Mouse (Mus musculus) MEL (cell line): ENCODE results near the gene Nrxn3. TPM values are rescaled to one million over a fixed set of nuclear protein-coding genes. Genes with fewer than 3 reads are reported as not detected.

Experiments used
- DNase-seq: peaks from one replicate; pipeline ENCODE4 v3.0.0; 2011; ENCODE audit warnings: low read depth, low spot score
- H3K27ac ChIP-seq: 2 replicates; pipeline ENCODE4 v1.5.1; 2012; ENCODE audit warnings: low read depth, mild to moderate bottlenecking, control low read depth, low read length, moderate library complexity; ENCODE audit not compliant: control insufficient read depth
- H3K27me3 ChIP-seq, 2 experiments: fragments of 150-350 bp in 1 of 2; sonication (generic) in 1 of 2; 2 replicates each; pipeline ENCODE4 v1.6.1; 2012; ENCODE audit warnings: low read length in 2 of 2, mild to moderate bottlenecking in 2 of 2, improper control_type of control experiment in 1 of 2, moderate library complexity in 1 of 2; ENCODE audit not compliant: insufficient read depth in 2 of 2, control insufficient read depth in 1 of 2
- H3K36me3 ChIP-seq, 2 experiments: 2 replicates each; pipeline ENCODE4 v1.6.1; 2012 to 2014; ENCODE audit warnings: low read length in 2 of 2, improper control_type of control experiment in 1 of 2, inconsistent platforms in 1 of 2, mild to moderate bottlenecking in 1 of 2; ENCODE audit not compliant: insufficient read depth in 2 of 2, control insufficient read depth in 1 of 2
- H3K4me1 ChIP-seq, 2 experiments: fragments of 150-350 bp in 1 of 2; sonication (generic) in 1 of 2; 2 replicates each; pipeline ENCODE4 v1.6.1; 2012; ENCODE audit warnings: low read length in 2 of 2, improper control_type of control experiment in 1 of 2, mild to moderate bottlenecking in 1 of 2; ENCODE audit not compliant: insufficient read depth in 2 of 2, control insufficient read depth in 1 of 2
- H3K4me3 ChIP-seq, 2 experiments: fragments of 150-350 bp in 1 of 2; sonication (generic) in 1 of 2; 2 replicates each; pipeline ENCODE4 v1.5.1; 2012; ENCODE audit warnings: low read depth in 2 of 2, low read length in 2 of 2, mild to moderate bottlenecking in 2 of 2, moderate library complexity in 2 of 2, control low read depth in 1 of 2, improper control_type of control experiment in 1 of 2; ENCODE audit not compliant: control insufficient read depth in 1 of 2, insufficient read depth in 1 of 2
- H3K79me2 ChIP-seq: 2 replicates; pipeline ENCODE4 v1.6.1; 2012; ENCODE audit warnings: mild to moderate bottlenecking, low read length, moderate library complexity; ENCODE audit not compliant: control insufficient read depth, poor library complexity, insufficient read depth
- H3K9ac ChIP-seq: 2 replicates; pipeline ENCODE4 v1.6.1; 2012; ENCODE audit warnings: low read depth, mild to moderate bottlenecking, control low read depth, low read length, moderate library complexity; ENCODE audit not compliant: control insufficient read depth, poor library complexity, severe bottlenecking
- H3K9me3 ChIP-seq: fragments of 150-350 bp; sonication (generic); replicated peaks from 2 replicates; pipeline ENCODE4 v1.6.1; 2012; ENCODE audit warnings: mild to moderate bottlenecking, low read length, improper control_type of control experiment, moderate library complexity; ENCODE audit not compliant: insufficient read depth
- CHD1 ChIP-seq: IDR thresholded peaks from 2 replicates; pipeline ENCODE4 v1.6.1; 2012; ENCODE audit warnings: low read depth, mild to moderate bottlenecking, inconsistent platforms, low read length, improper control_type of control experiment
- CTCF ChIP-seq, 3 experiments: IDR thresholded peaks in 2 of 3; conservative IDR thresholded peaks in 1 of 3; 2 replicates each; pipeline ENCODE4 v1.5.1; 2011 to 2012; ENCODE audit warnings: low read length in 3 of 3, low read depth in 2 of 3, mild to moderate bottlenecking in 2 of 3, improper control_type of control experiment in 1 of 3, inconsistent platforms in 1 of 3, mixed read lengths in 1 of 3, moderate library complexity in 1 of 3; ENCODE audit not compliant: control insufficient read depth in 1 of 3, insufficient read depth in 1 of 3, poor library complexity in 1 of 3, severe bottlenecking in 1 of 3
- ELF1 ChIP-seq: IDR thresholded peaks from 2 replicates; pipeline ENCODE4 v1.6.1; 2014; ENCODE audit warnings: low read depth, mild to moderate bottlenecking, inconsistent platforms, low read length, improper control_type of control experiment, moderate library complexity
- EP300 ChIP-seq, 2 experiments: IDR thresholded peaks; 2 replicates each; pipeline ENCODE4 v1.6.1; 2011; ENCODE audit warnings: improper control_type of control experiment in 2 of 2, low read length in 2 of 2, low read depth in 1 of 2, mild to moderate bottlenecking in 1 of 2
- ETS1 ChIP-seq: IDR thresholded peaks from 2 replicates; pipeline ENCODE4 v1.6.1; 2012; ENCODE audit warnings: low read depth, mild to moderate bottlenecking, inconsistent platforms, low read length, improper control_type of control experiment, moderate library complexity
- GABPA ChIP-seq: IDR thresholded peaks from 2 replicates; pipeline ENCODE4 v1.6.1; 2012; ENCODE audit warnings: low read depth, mild to moderate bottlenecking, inconsistent platforms, low read length, improper control_type of control experiment, moderate library complexity
- GATA1 ChIP-seq: IDR thresholded peaks from 2 replicates; pipeline ENCODE4 v1.6.1; 2011; ENCODE audit warnings: low read depth, low read length, improper control_type of control experiment
- HCFC1 ChIP-seq: IDR thresholded peaks from 2 replicates; pipeline ENCODE4 v1.6.1; 2012; ENCODE audit warnings: low read depth, mild to moderate bottlenecking, inconsistent platforms, low read length, improper control_type of control experiment, moderate library complexity
- MEF2A ChIP-seq: IDR thresholded peaks from 2 replicates; pipeline ENCODE4 v1.6.1; 2014; ENCODE audit warnings: low read depth, mild to moderate bottlenecking, inconsistent platforms, low read length, improper control_type of control experiment; ENCODE audit not compliant: poor library complexity, insufficient replicate concordance, severe bottlenecking; ENCODE audit errors: extremely low read depth
- MXI1 ChIP-seq: IDR thresholded peaks from 2 replicates; pipeline ENCODE4 v1.6.1; 2011; ENCODE audit warnings: mild to moderate bottlenecking, low read depth, low read length, improper control_type of control experiment
- MYB ChIP-seq: IDR thresholded peaks from 2 replicates; pipeline ENCODE4 v1.6.1; 2011; ENCODE audit warnings: mild to moderate bottlenecking, low read depth, low read length, improper control_type of control experiment
- POLR2AphosphoS2 ChIP-seq: IDR thresholded peaks from 2 replicates; pipeline ENCODE4 v1.6.1; 2011; ENCODE audit warnings: low read length, improper control_type of control experiment
- POLR2AphosphoS5 ChIP-seq: IDR thresholded peaks from 2 replicates; pipeline ENCODE4 v1.6.1; 2012; ENCODE audit warnings: low read depth, borderline replicate concordance, mild to moderate bottlenecking, inconsistent platforms, low read length, moderate library complexity, mixed read lengths
- RAD21 ChIP-seq: IDR thresholded peaks from 2 replicates; pipeline ENCODE4 v1.6.1; 2011; ENCODE audit warnings: mild to moderate bottlenecking, low read depth, low read length, improper control_type of control experiment
- RCOR1 ChIP-seq: IDR thresholded peaks from 2 replicates; pipeline ENCODE4 v1.6.1; 2012; ENCODE audit warnings: low read depth, mild to moderate bottlenecking, inconsistent platforms, low read length, improper control_type of control experiment
- SMC3 ChIP-seq: IDR thresholded peaks from 2 replicates; pipeline ENCODE4 v1.6.1; 2011; ENCODE audit warnings: low read depth, low read length, improper control_type of control experiment
- TAL1 ChIP-seq: IDR thresholded peaks from 2 replicates; pipeline ENCODE4 v1.6.1; 2012; ENCODE audit warnings: mild to moderate bottlenecking, inconsistent platforms, low read length, moderate library complexity, mixed read lengths
- TBP ChIP-seq: IDR thresholded peaks from 2 replicates; pipeline ENCODE4 v1.8.0; 2011; ENCODE audit warnings: low read depth, low read length, improper control_type of control experiment
- TCF12 ChIP-seq: IDR thresholded peaks from 2 replicates; pipeline ENCODE4 v1.6.1; 2014; ENCODE audit warnings: low read depth, mild to moderate bottlenecking, inconsistent platforms, low read length, improper control_type of control experiment, moderate library complexity
- USF1 ChIP-seq: IDR thresholded peaks from 2 replicates; pipeline ENCODE4 v1.6.1; 2014; ENCODE audit warnings: low read depth, mild to moderate bottlenecking, inconsistent platforms, low read length, improper control_type of control experiment, moderate library complexity
- ZC3H11A ChIP-seq: IDR thresholded peaks from 2 replicates; pipeline ENCODE4 v1.6.1; 2012; ENCODE audit warnings: low read depth, mild to moderate bottlenecking, inconsistent platforms, low read length, improper control_type of control experiment
- polyA plus RNA-seq, 2 experiments: library from polyadenylated mRNA; stranded (reverse) in 1 of 2; unstranded in 1 of 2; fragments of >175 nt in 1 of 2; fragments of >200 nt in 1 of 2; gene quantifications; 2 replicates each; pipeline versions ENCODE4 v1.2.1 to v1.2.4; 2012; ENCODE audit warnings: low replicate concordance in 2 of 2, low read depth in 1 of 2; ENCODE audit not compliant: insufficient read length in 2 of 2, insufficient read depth in 1 of 2, missing spikeins in 1 of 2
- total RNA-seq: library from RNA; depleted of rRNA; stranded (reverse); fragments of 300-350 nt; gene quantifications from 2 replicates; pipeline ENCODE4 v1.2.3, GENCODE M21; 2012

Nrxn3 gene
- total and polyA plus RNA-seq, 3 experiments: not detected

DNA sequence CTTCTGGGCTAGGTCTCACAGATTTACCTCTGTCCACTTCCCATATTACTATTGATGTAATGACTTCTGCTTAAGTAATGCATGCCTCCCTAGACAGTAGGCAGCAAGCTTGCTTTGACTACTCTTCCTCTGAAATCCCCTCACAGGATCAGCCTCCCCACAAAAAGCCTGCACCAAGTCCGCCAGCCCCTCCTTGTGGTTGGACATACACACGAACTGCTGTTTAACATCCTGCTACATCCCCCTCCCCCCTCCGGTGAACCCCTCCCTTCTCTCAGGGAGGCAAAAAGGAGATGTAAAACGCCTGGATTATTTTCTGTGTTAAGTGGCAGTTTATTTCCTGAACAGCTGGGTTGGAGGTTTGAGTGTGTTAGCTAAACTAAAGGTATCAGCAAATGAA lies 749.2 kb downstream of the Nrxn3 start:
- no peak for DNase-seq
- no peak for TF ChIP-seq POLR2AphosphoS5
- no peak for TF ChIP-seq GABPA
- no peak for TF ChIP-seq MYB
- no peak for TF ChIP-seq RCOR1
- Histone ChIP-seq H3K9me3 (no peaks in the 10 kb centered on the region), H3K79me2 (no peaks in the 10 kb centered on the region), H3K4me1 (no peaks in the 10 kb centered on the region), H3K36me3 (no peaks in the 10 kb centered on the region), H3K27ac (no peak overlapping the region), H3K4me3 (no peak overlapping the region), H3K9ac (no peak overlapping the region), H3K27me3 (no peaks in the 10 kb centered on the region)

DNA sequence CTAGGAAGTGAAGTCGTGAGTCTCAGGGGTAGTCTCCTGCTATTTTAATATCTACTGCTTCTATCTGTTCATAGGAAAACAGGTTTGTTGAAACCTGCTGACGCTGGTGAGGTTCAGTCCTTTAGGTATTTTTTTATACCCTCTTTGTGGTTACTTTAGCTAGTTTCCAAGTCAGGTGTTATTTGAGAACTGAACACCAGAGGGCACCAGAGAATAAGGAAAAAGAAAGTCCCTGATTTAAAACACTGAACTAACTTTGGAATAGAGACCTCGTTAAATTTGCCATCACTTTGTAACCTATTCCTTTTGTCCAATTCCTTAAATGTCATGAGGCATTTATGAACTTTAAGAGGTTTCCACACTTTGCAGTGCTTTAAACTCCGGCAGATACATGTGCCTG lies 756.4 kb downstream of the Nrxn3 start:
- Histone ChIP-seq H3K4me1 (no peaks in the 10 kb centered on the region), H3K27me3 (no peaks in the 10 kb centered on the region), H3K4me3 (no peak overlapping the region), H3K9ac (no peak overlapping the region), H3K36me3 (no peaks in the 10 kb centered on the region), H3K79me2 (no peaks in the 10 kb centered on the region), H3K27ac (no peak overlapping the region), H3K9me3 (no peaks in the 10 kb centered on the region)
- no peak for TF ChIP-seq POLR2AphosphoS2
- TF ChIP-seq SMC3: peak; percentile 49
- TF ChIP-seq CTCF (IDR thresholded peaks at IDR 0.05 in 2 of 3, conservative IDR thresholded peaks at IDR 0.05 in 1 of 3; ENCODE audit: control insufficient read depth in 1 of 3, insufficient read depth in 1 of 3, low read depth in 2 of 3, low read length in 3 of 3, poor library complexity in 1 of 3, severe bottlenecking in 1 of 3): peak in 2 of 3 experiments; percentile 34 to 61; a peak in 4 of 6 replicates
- TF ChIP-seq RAD21: peak; percentile 72
- peak; percentile 31 for TF ChIP-seq ZC3H11A
- DNase-seq: peak; percentile 40

DNA sequence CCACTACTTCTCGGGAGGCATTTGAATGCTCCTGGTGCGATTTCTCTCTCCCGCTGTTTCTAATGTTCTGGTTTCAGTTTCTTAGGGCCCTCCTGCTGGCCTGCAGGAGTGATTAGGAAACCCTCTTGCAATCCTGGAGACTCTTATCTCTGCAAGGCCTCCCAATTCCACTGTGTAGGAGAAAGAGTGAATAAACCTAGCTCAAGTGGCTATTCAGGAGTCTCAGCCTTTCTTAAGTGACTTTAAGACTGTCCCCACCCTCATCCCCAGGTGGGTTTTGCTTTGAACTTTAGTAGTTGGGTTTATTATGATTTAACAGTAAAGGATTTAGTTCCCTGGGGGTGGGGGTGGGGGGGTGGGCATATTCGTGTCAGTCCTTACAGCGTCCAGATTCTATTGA lies 759.5 kb downstream of the Nrxn3 start:
- Histone ChIP-seq H3K36me3 (no peaks in the 10 kb centered on the region), H3K9me3 (no peaks in the 10 kb centered on the region), H3K4me1 (no peaks in the 10 kb centered on the region), H3K27ac (no peak overlapping the region), H3K79me2 (no peaks in the 10 kb centered on the region), H3K9ac (no peak overlapping the region), H3K4me3 (no peak overlapping the region), H3K27me3 (no peaks in the 10 kb centered on the region)
- no peak for DNase-seq
- TF ChIP-seq TBP (no peak), TAL1 (no peak), CHD1 (no peak), ETS1 (no peak), ELF1 (no peak), POLR2AphosphoS5 (no peak), ZC3H11A (no peak), MEF2A (no peak), GATA1 (no peak), USF1 (no peak), EP300 (IDR thresholded peaks at IDR 0.05; ENCODE audit: low read depth in 1 of 2, low read length in 2 of 2) (no peak), RCOR1 (no peak), HCFC1 (no peak), MXI1 (no peak), TCF12 (no peak)
